Mouse (Mus musculus) kidney, adult 9 months (tissue): Measurements from ENCODE around the gene Gm8356.
"Not testable (repeated sequence)": the region's sequence is repeated elsewhere in the genome, so short reads cannot be mapped to it uniquely, and the experiment has no call there.

Experiments
- DNase-seq: peaks from one replicate; pipeline ENCODE4 v3.0.0; 2022

The Gm8356 gene

GRCm38 (mm10) chr14:6537190-6537589 lies at the start of gene Gm8356:
TSS of gene Gm8356 (minus strand) at chr14:6537290.
- not testable (repeated sequence) for DNase-seq

- not testable (repeated sequence) for DNase-seq
Observed at GRCm38 (mm10) chr14:6486331-6486730, 50.8 kb downstream of the Gm8356 start.

- not testable (repeated sequence) for DNase-seq
Observed at GRCm38 (mm10) chr14:6485541-6485940, 51.5 kb downstream of the Gm8356 start.

- peak; percentile 88 for DNase-seq
Observed at GRCm38 (mm10) chr14:6482126-6482525, 55.0 kb downstream of the Gm8356 start.
